Mouse (Mus musculus): ENCODE results near the gene Gm21981.
A peak's percentile ranks its signal among the peaks of the same experiment; 100 is the strongest.
"Not testable (repeated sequence)": the region's sequence is repeated elsewhere in the genome, so short reads cannot be mapped to it uniquely, and the experiment has no call there.

The Gm21981 gene

GRCm38 (mm10) chr17:47663009-47663713 lies 31.1 kb downstream of the Gm21981 start:
- no peak for DNase-seq

- DNase-seq, result no peak
These were observed 35.5 kb downstream of the Gm21981 start for GRCm38 (mm10) chr17:47658741-47659243.

- DNase-seq, result no peak
These were observed 36.4 kb downstream of the Gm21981 start for GRCm38 (mm10) chr17:47657901-47658300.

GRCm38 (mm10) chr17:47655697-47656096 lies 38.6 kb downstream of the Gm21981 start:
- DNase-seq, result no peak

- not testable (repeated sequence) for DNase-seq
These were observed 39.9 kb downstream of the Gm21981 start for GRCm38 (mm10) chr17:47654346-47654745.

- no peak for DNase-seq
These were observed 42.3 kb downstream of the Gm21981 start for GRCm38 (mm10) chr17:47651953-47652352.

GRCm38 (mm10) chr17:47648966-47649365 lies 45.3 kb downstream of the Gm21981 start:
- DNase-seq, result no peak

GRCm38 (mm10) chr17:47646683-47647082 lies 47.6 kb downstream of the Gm21981 start:
- peak; percentile 19 to 61 for DNase-seq

GRCm38 (mm10) chr17:47642992-47643391 lies 51.3 kb downstream of the Gm21981 start:
- no peak for DNase-seq
